Mouse (Mus musculus) hindbrain, postnatal 0 days (tissue): ENCODE measurements at regions not wholly inside any gene's neighbourhood (a gene's known extent, or its start where the extent isn't known, plus 50 kb on each side); places are given as distances from the start of the nearest gene placed in this dataset.

Experiments used
- ATAC-seq: fragments of 200-750 bp; cut with Nextera tagmentation; 2 replicates; pipeline ENCODE4 v1.8.0; 2017; ENCODE audit warnings: mild to moderate bottlenecking, moderate TSS enrichment, moderate library complexity
- DNase-seq: peaks from one replicate; pipeline ENCODE4 v3.0.0-alpha.2; 2015; ENCODE audit warnings: low spot score
- H3K27ac ChIP-seq: fragments of 300-500 bp; sonication (generic); 2 replicates; pipeline ENCODE4 v1.5.1; 2014; ENCODE audit warnings: mild to moderate bottlenecking
- H3K27me3 ChIP-seq: fragments of 300-500 bp; sonication (generic); 2 replicates; pipeline ENCODE4 v1.6.1; 2014; ENCODE audit warnings: low read length, mixed read lengths; ENCODE audit not compliant: insufficient read depth
- H3K36me3 ChIP-seq: fragments of 300-500 bp; sonication (generic); 2 replicates; pipeline ENCODE4 v1.6.1; 2014; ENCODE audit warnings: low read length, mixed read lengths; ENCODE audit not compliant: insufficient read depth
- H3K4me1 ChIP-seq: fragments of 300-500 bp; sonication (generic); 2 replicates; pipeline ENCODE4 v1.6.1; 2014; ENCODE audit warnings: antibody characterized with exemption, low read length, mixed read lengths; ENCODE audit not compliant: insufficient read depth
- H3K4me2 ChIP-seq: fragments of 300-500 bp; sonication (generic); 2 replicates; pipeline ENCODE4 v1.6.1; 2014; ENCODE audit warnings: low read depth, mild to moderate bottlenecking, low read length, moderate library complexity, mixed read lengths
- H3K4me3 ChIP-seq: fragments of 300-500 bp; sonication (generic); 2 replicates; pipeline ENCODE4 v1.5.1; 2014; ENCODE audit warnings: low read length
- H3K9ac ChIP-seq: fragments of 300-500 bp; sonication (generic); replicated peaks from 2 replicates; pipeline ENCODE4 v1.6.1; 2014; ENCODE audit warnings: mild to moderate bottlenecking, low read length, moderate library complexity, mixed read lengths
- H3K9me3 ChIP-seq: fragments of 300-500 bp; sonication (generic); 2 replicates; pipeline ENCODE4 v1.6.1; 2016; ENCODE audit warnings: low read length, mixed read lengths
- CTCF ChIP-seq: IDR thresholded peaks from 2 replicates; pipeline ENCODE4 v1.5.1; 2016; ENCODE audit warnings: antibody characterized with exemption, control low read depth, low read depth
- WGBS: fragments of 180-500 bp; shearing (Covaris S2); extraction: QIAGEN DNeasy Blood & Tissue Kit; methylation state at CpG from one replicate; pipeline ENCODE4 v1.1.7; 2014; 5-methylcytosine and 5-hydroxymethylcytosine counted together

- Histone ChIP-seq H3K27ac (no peak overlapping the region), H3K4me1 (no peaks in the 10 kb centered on the region), H3K4me3 (no peak overlapping the region), H3K9ac (no peak overlapping the region), H3K27me3 (no peaks in the 10 kb centered on the region), H3K9me3 (no peaks in the 10 kb centered on the region), H3K4me2 (no peak overlapping the region), H3K36me3 (no peaks in the 10 kb centered on the region)
- no peak for TF ChIP-seq CTCF
- no peak for DNase-seq
- no peak for ATAC-seq
- 93% methylated on average over 6 of the region's 6 CpGs for WGBS
These were observed 136.5 kb upstream of the Serpine2 start for GRCm38 (mm10) chr1:79997456-79997855.

- 84% methylated on average over 3 of the region's 3 CpGs for WGBS
- TF ChIP-seq CTCF, result no peak
- Histone ChIP-seq H3K4me1 (no peaks in the 10 kb centered on the region), H3K27ac (no peak overlapping the region), H3K9me3 (no peaks in the 10 kb centered on the region), H3K4me3 (no peak overlapping the region), H3K36me3 (no peaks in the 10 kb centered on the region), H3K4me2 (no peak overlapping the region), H3K9ac (no peak overlapping the region), H3K27me3 (no peaks in the 10 kb centered on the region)
- DNase-seq (no peak), ATAC-seq (no peak)
These were observed 123.7 kb upstream of the Serpine2 start for GRCm38 (mm10) chr1:79984721-79985120.

- Histone ChIP-seq H3K4me1 (no peaks in the 10 kb centered on the region), H3K4me2 (no peak overlapping the region), H3K27ac (no peak overlapping the region), H3K4me3 (no peak overlapping the region), H3K9ac (no peak overlapping the region), H3K27me3 (no peaks in the 10 kb centered on the region), H3K36me3 (no peaks in the 10 kb centered on the region), H3K9me3 (no peaks in the 10 kb centered on the region)
- ATAC-seq (no peak), DNase-seq (no peak)
- TF ChIP-seq CTCF, result no peak
- WGBS, result 77% methylated on average over 13 of the region's 13 CpGs
These were observed 121.8 kb upstream of the Serpine2 start for GRCm38 (mm10) chr1:79982678-79983280.

GRCm38 (mm10) chr1:79979863-79980262 is 118.9 kb upstream of the Serpine2 start:
- no peaks in the 10 kb centered on the region for H3K36me3 ChIP-seq
- H3K4me3 ChIP-seq, result no peak overlapping the region
- ATAC-seq, result no peak
- H3K9ac ChIP-seq, result no peak overlapping the region
- no peak for TF ChIP-seq CTCF
- no peak overlapping the region for H3K27ac ChIP-seq
- no peak overlapping the region for H3K4me2 ChIP-seq
- DNase-seq, result no peak
- WGBS, result 60% methylated on average over 6 of the region's 6 CpGs
- no peaks in the 10 kb centered on the region for H3K9me3 ChIP-seq
- H3K4me1 ChIP-seq, result no peaks in the 10 kb centered on the region
- no peaks in the 10 kb centered on the region for H3K27me3 ChIP-seq

GRCm38 (mm10) chr1:79978156-79978555 is 117.2 kb upstream of the Serpine2 start:
- no peaks in the 10 kb centered on the region for H3K4me1 ChIP-seq
- no peaks in the 10 kb centered on the region for H3K9me3 ChIP-seq
- no peak overlapping the region for H3K4me2 ChIP-seq
- no peak for DNase-seq
- no peaks in the 10 kb centered on the region for H3K36me3 ChIP-seq
- H3K4me3 ChIP-seq, result no peak overlapping the region
- H3K9ac ChIP-seq, result no peak overlapping the region
- no peaks in the 10 kb centered on the region for H3K27me3 ChIP-seq
- WGBS, result 82% methylated on average over 5 of the region's 5 CpGs
- no peak overlapping the region for H3K27ac ChIP-seq
- ATAC-seq, result no peak
- TF ChIP-seq CTCF, result no peak

- Histone ChIP-seq H3K9ac (no peak overlapping the region), H3K27ac (no peak overlapping the region), H3K36me3 (no peaks in the 10 kb centered on the region), H3K9me3 (no peaks in the 10 kb centered on the region), H3K4me1 (no peaks in the 10 kb centered on the region), H3K4me2 (no peak overlapping the region), H3K4me3 (no peak overlapping the region), H3K27me3 (no peaks in the 10 kb centered on the region)
- peak; percentile 93 for DNase-seq
- peak; percentile 25; the same call in 1 of the 2 replicates for ATAC-seq
- 36% methylated on average over 1 of the region's 1 CpGs for WGBS
- no peak for TF ChIP-seq CTCF
These were observed 95.1 kb upstream of the Serpine2 start for GRCm38 (mm10) chr1:79956121-79956520.

- WGBS, result 77% methylated on average over 4 of the region's 4 CpGs
- no peak overlapping the region for H3K9ac ChIP-seq
- H3K27me3 ChIP-seq, result no peaks in the 10 kb centered on the region
- no peak overlapping the region for H3K27ac ChIP-seq
- TF ChIP-seq CTCF, result no peak
- no peak overlapping the region for H3K4me3 ChIP-seq
- H3K9me3 ChIP-seq, result no peaks in the 10 kb centered on the region
- H3K4me1 ChIP-seq, result no peaks in the 10 kb centered on the region
- H3K36me3 ChIP-seq, result no peaks in the 10 kb centered on the region
- no peak overlapping the region for H3K4me2 ChIP-seq
- DNase-seq (no peak), ATAC-seq (no peak)
These were observed 83.3 kb upstream of the Serpine2 start for GRCm38 (mm10) chr1:79944231-79944630.
